Mouse (Mus musculus) brain, embryonic 18.5 days (tissue): ENCODE measurements around the gene Adgb.

ENCODE experiments used
- DNase-seq: peaks from one replicate; pipeline ENCODE4 v3.0.0-alpha.2; 2012; ENCODE audit warnings: low read depth, low spot score

Gene Adgb

GRCm38 (mm10) chr10:10352184-10352583, 119.9 kb downstream of the Adgb start:
- no peak for DNase-seq

- no peak for DNase-seq
These were observed 121.6 kb downstream of the Adgb start for GRCm38 (mm10) chr10:10350550-10350949.

- no peak for DNase-seq
These were observed 128.2 kb downstream of the Adgb start for GRCm38 (mm10) chr10:10343930-10344329.

- DNase-seq = no peak
These were observed 146.6 kb downstream of the Adgb start for GRCm38 (mm10) chr10:10325560-10325959.

GRCm38 (mm10) chr10:10322961-10323360, 149.2 kb downstream of the Adgb start:
- DNase-seq = no peak

- DNase-seq = peak; percentile 69
These were observed 150.9 kb downstream of the Adgb start for GRCm38 (mm10) chr10:10321119-10321781.

- DNase-seq = no peak
These were observed 151.6 kb downstream of the Adgb start for GRCm38 (mm10) chr10:10320364-10321083.

GRCm38 (mm10) chr10:10318086-10318485, 154.0 kb downstream of the Adgb start:
- DNase-seq = no peak

- no peak for DNase-seq
These were observed 156.5 kb downstream of the Adgb start for GRCm38 (mm10) chr10:10315631-10316030.

- DNase-seq = no peak
These were observed 157.6 kb downstream of the Adgb start for GRCm38 (mm10) chr10:10314521-10314920.

GRCm38 (mm10) chr10:10309877-10310426, 162.2 kb downstream of the Adgb start:
- no peak for DNase-seq

GRCm38 (mm10) chr10:10309056-10309455, 163.1 kb downstream of the Adgb start:
- no peak for DNase-seq

- DNase-seq = no peak
These were observed 164.7 kb downstream of the Adgb start for GRCm38 (mm10) chr10:10307384-10307783.

GRCm38 (mm10) chr10:10304370-10304769, 167.8 kb downstream of the Adgb start:
- no peak for DNase-seq

GRCm38 (mm10) chr10:10301692-10302091, 170.4 kb downstream of the Adgb start:
- no peak for DNase-seq

GRCm38 (mm10) chr10:10300915-10301439, 171.1 kb downstream of the Adgb start:
- DNase-seq = no peak

- no peak for DNase-seq
These were observed 172.1 kb downstream of the Adgb start for GRCm38 (mm10) chr10:10299987-10300386.

GRCm38 (mm10) chr10:10287221-10287867, 184.8 kb downstream of the Adgb start:
- DNase-seq = no peak
